Mouse (Mus musculus) heart, adult 2 months (tissue): ENCODE data around the gene Tff2.

Source experiments
- CTCF ChIP-seq: fragments of 200-600 bp; IDR thresholded peaks from 2 replicates; pipeline ENCODE4 v1.8.1; 2022; ENCODE audit warnings: antibody characterized with exemption, mild to moderate bottlenecking, moderate library complexity
- POLR2A ChIP-seq: fragments of 200-500 bp; IDR thresholded peaks from 2 replicates; pipeline ENCODE4 v1.6.1; 2011; ENCODE audit warnings: mild to moderate bottlenecking, low read depth, low read length, control low read depth; ENCODE audit not compliant: insufficient read depth

DNA sequence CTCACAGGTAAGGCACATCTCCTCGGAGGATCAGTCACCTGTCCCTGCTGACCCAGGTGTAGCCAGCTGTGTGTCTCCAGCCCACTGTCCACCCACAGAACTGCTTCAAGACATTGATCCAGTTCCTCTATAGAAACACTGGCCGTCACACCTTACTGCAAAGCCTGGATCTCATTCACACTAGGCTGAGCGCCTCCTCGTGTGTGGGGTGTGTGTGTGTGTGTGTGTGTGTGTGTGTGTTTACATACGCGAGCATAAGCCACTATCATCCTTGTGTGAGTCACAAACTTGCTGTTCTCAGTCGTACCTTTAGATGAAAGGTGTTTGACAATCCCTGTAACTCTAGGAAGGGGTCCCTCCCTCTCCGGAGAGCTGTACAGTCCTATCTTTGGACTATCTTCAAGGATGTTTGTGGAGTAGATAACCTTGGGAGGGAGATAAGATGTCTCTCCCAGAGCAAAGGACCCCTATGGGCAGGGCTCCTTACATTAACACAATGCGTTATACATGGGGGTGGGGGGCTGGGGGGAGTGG is 9.0 kb upstream of the Tff2 start:
- TF ChIP-seq CTCF (no peak), POLR2A (no peak)
